Mouse (Mus musculus): ENCODE measurements around the gene Nell2.

Gene Nell2

DNA sequence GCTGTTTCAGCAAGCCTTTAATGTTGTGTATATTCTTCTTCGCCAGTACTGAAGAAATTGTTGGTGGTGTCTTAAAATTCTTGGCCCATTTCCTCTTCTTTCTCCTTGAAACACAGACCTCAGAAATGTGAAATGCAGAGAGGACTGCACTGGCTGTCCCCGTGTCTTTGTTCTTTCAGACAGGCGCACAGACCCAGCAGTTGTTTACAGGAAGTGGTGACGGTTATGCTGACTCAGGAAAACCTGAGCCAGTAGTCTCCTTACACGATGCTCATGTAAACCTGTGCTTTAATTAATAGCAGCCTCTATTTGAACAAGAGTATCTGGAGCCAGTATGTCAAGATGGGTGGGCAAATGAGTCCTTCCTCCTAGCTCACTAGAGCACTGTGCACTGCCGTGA is 61.2 kb downstream of the Nell2 start:
- DNase-seq, result peak; percentile 42

DNA sequence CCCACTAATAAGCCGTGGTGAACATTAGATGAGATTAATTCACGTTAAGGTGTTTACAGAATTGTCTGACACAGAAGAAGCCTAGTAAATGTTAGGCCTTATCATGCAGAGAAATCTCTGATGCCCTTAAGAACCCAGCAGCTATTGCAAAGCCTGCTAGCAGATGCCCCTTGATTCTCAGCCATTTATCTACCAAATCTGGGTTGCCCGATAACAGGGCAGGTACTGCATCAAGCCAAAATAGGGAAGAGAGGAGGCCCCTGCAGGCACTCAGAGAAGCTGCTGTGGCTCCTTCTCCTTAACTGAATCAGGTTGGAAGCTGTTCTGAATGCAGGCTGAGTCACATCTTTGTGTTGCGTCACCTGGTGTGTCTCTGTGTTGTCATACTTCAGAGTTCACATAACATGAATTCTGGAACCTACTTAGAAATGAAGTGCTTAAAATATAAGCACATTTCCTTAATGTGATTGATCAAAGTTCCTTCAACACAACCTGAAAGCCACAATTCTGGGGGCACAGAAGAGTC is 68.3 kb downstream of the Nell2 start:
- DNase-seq, result no peak

DNA sequence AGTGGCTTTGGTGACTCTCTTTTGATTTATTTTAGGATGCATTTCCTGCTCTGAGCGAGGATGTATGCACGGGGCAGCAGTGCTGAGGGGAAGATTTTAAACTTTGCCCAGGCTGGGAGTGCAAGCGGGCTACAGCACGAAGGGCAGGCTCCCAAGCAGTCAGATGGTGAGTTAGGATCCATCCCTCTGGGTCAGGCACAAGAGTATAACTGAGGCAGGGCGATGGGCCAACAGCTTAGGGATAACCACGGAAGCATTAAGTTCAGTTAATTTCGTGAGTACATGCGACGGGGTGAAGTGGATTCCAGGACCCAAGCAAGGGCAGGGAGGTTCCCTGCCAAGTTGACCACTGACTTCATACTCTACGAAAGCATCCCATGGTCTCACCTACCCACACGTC is 83.8 kb downstream of the Nell2 start:
- DNase-seq, result no peak

DNA sequence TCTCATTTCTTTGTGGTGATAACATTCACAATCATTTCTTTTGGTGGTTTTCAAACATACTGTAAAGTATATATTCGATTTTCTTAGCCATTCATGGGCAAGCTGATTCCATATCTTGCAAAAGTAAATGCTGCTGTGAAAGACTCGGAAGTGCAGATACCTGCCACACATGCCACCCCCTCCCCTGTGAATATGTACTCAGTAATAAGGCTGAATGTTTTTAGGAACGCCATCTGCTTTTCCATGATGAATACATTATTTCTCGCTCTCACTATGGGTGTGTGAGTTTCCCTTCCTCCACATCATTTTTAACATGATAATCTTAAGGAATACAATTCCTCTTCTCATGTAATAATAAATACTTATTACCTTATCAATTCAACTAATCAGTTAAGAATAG is 90.6 kb downstream of the Nell2 start:
- no peak for DNase-seq

DNA sequence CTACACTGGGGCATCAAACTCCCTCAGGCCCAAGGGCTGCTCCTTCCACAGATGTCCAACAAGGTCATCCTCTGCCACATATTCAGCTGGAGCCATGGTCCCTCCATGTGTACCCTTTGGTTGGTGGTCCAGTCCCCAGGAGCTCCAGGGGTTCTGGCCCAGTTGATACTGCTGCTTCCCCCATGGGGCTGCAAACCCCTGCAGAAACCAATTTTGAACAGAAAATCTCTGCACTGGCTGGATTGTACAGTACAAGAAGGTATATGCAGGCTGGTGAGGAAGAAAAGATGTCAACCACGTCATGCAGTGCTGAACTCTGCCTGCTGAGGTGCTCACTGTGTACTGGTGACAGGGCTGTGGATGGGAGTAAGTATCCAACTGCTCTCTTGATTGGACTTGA is 92.1 kb downstream of the Nell2 start:
- no peak for DNase-seq

DNA sequence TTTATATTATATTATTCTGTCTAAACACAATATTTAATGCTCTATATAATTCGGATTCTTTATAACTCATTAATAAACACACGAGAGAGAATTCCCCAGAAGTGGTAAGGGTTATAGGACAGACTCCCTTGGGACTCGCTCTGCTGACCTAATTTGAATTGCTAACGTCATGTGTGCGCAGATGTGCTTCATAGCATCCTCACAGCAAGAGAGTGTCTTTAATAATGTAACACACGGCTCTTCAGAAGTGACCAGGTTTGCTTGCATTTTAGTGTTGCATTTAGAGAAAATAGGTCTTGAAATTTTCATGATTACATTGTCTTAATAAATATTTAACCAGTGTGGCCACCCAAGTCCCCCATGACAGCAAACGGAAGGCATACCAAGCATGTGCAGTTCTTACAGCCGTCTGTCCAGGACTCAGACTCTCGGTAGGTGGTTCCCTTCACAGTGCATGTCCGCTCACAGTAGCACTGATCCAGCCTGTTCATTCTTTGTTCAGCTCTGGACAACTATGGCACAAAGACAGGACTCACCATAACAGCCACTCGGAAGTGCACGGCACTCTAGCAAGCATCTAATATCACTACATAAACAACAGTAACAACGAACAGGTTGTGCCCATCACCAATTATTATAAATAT is 97.1 kb downstream of the Nell2 start:
- no peak for DNase-seq

DNA sequence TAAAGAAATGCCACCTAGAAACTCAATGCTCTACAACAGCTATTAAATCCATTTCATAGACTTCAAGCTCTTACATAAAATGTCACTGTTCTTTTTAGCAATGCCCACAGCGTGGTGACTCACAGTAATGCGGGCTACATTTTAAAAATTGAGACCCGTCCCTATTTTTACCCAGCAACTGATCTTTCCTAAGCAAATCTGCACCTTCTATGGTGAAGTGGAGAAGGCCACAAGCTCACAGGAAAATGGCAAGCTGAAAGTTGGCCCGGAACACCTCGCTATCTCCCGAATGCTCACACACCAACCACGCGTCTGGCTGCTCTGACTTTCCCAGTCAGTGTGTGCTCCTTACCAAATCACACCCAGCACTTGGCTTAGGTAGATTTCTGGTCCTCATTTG is 98.4 kb downstream of the Nell2 start:
- DNase-seq, result no peak

DNA sequence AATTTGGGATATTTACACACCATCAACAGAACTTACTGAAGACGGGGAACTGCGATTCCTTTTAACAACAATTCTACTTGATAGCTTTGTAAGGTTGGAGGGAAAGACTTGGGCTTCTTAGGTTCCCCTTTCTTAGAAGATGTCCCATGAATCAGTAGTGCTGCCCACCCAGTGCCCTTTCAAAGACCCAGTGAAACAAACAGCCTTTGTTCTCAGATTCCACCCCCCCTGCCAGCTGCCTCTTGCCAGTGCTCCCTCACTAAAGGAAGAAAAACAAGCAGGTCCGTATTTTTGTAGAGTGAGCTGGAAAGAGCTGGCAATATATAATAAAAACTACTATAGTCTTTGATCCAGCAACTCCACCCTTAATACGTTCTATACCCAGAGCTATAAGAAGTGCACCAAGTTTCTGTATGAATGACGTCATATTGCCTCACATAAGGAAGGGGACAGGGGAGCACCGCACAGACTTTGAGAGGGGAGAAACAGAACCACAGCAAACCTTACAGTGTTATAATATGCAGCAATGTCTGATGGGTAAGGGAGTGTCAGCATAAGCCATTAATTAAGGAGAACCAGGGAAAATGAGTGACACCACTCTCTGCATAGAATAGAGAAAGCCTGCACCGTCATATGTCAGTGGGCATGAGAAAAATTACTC is 100.2 kb downstream of the Nell2 start:
- DNase-seq, result no peak

DNA sequence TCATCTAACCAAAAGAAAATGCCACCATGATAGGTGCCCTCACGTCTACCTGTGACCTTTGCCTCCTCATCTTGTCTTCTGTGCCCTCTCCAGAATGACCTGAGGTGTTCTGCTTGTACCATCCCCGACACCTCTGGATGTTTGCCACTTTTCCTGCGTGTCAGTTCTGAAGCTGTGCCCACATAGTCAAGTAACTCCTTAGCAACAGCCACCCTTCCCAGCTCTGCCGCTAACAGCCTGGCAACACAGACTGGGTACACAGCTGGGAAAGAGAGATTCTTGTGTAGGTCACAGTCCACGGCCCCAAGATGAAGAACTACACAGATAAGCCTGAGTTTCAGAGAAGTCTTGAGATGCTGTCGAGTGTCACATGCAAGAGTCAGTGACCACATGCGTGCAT is 103.3 kb downstream of the Nell2 start:
- DNase-seq, result no peak

DNA sequence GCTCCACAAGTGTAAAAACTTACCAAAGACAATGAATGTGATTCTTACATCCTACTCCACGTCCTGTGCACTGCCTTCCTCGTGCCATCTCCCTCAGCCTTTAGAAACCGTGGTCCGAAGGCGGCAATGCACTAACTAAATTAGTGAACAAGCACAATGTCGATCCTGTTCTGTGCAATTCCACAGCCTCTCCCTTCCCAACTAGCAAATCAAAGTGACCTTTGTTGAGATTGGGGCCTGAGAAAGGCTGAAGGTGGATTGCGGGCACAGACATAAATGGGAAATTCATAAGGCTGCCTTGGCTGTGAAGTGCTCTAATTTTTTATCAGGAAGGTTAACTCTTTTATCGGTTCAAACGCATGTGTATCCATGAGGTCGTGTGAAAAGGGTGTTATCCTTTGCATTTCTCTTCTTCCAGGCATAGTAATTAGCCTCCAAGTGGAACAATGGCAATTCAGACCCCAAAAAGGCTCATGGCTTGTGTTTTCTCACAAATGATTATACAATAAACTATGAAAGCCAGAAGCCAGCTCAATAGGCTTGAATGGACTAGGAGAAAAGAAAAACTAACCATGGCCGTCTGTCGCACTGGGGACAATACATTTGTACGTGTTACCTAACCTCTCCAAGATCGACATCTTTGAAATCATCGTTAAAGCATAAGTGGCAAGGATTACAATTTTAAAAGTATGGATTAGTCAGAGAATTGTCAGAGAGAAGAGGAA is 106.0 kb downstream of the Nell2 start:
- no peak for DNase-seq

DNA sequence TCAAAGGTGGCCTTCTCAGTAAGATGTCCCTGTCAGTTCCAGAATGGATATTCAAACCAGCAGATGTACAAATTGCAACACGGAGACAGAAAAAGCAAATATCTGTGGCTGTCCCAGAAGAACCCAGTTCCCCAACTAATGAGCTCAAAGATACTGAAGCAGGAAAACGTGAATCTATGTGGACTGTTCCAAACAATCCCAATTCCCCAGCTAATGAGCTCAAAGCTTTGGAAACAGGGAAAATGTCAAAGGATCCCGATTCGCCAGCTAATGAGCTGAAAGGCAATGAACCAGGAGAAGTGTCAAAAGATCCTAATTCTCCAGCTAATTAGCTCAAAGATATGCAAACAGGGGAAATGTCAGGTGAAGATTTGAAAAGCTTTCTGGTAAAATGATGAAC is 109.7 kb downstream of the Nell2 start:
- DNase-seq, result no peak

DNA sequence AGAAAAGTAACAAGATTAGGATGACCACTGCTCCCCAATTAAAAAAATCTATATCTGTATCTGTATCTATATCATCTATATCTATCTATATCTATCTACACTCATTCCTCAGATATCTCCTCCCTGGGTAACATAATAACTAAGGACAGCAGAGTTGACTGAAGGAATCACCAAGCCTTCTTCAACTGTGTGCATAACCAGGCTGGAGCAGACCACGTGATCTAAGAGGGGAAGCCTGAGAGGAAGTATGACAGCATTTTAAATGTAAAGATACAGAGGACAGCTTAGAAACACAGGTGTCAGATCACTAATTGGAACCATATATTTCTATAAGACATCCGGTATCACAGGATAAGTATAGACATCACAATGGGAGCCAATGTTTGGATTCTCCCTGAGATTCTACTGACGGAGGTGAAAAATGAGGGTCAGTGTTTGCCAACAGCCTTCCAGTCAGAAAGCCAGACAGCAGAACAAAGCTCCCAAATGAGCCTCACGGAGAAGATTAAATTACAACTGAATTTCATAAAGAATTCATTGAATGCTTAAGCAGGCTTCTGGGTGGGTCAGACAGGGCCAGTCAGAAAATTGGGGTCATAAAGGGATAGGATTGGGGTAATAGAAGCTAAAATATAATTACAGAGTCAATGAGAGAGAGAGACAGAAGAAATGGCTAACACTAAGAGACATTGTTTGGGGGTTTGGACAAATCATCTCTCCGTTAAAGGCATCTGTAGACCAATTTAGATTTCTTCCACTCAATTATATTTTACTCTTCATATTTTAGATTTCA is 116.2 kb downstream of the Nell2 start:
- DNase-seq, result no peak

DNA sequence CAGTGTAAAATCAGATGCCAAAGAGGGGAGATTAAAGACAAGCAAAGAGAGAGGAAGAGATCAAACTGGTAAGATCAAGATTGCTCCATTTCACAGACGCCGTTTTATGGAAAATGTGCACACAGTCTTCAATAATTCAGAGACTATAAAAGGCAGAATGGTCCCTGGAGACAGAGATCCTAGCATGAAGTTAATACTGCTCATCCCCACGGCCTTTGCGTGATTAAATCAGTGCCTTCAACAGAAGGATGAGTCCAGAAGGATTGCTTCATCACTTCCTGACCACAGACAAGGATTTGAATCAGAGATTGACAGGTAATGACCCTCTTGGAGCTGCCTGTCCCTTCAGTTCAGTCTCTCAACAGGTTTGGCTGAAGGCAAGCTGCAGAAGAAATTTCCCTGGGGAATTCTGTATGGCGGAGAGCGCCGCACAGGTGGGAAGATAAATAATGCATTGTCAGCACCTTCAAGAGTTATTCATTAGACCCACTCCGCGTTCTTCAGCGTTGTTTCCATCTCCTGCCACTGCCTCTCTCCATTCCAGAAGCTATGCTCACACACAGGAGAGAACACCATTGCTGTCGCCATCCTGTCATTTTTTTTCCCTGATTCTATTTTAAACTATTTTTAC is 118.0 kb downstream of the Nell2 start:
- no peak for DNase-seq

DNA sequence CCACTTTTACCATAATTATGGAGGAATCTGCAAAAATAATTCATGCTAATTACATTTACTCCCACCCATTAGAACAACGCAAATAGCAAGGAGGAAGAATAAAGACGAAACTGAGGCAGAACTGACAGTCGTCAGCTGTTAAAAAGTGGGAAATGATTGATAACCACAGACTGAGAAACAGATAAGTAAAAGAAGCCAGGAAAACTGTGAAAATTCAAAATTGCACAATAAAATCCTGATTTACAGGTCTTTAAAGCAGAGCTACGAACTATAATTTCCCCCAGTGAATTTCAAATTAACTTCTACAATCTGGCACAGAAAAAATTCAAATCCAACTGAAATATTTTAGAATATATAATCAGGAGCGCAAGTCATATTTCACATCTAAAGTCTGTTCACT is 138.0 kb downstream of the Nell2 start:
- DNase-seq, result no peak

DNA sequence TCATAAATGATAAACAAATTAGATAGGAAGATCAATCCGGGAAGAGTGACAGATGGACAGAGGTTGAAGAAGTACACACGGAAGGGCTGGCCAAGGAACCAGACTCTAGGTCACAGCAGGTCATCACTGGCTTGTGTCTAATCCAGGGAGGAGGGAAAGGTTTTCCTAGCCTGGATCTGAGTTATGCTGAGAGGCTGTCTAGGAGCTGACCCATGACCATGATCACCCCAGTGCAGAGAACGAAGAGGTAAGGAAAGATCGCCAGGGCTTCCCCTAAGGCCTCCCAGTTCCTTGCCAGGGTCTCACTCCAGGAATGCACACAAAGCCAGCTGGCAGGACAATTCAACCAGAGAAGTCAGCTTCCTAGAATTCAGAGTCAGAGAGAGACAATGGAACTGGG is 139.4 kb downstream of the Nell2 start:
- DNase-seq, result no peak

DNA sequence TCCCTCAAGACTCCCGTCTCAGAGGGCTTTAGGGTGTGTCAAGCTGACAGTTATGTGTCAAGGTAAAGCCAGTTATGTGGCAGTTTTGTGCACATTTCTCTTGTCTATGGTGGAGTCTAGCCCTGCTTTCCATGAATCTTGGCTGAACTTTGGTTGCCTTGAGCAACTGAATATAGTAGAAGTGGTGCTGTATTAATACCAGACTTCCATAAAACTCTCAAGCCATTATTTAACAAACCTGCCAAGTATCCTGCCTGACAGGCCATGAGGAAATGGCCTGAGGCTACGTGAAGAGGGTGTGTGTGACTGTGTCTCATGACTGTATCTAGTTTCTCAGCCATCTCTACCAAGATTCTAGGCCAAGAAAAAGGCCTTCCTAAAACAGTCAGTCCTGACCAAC is 147.5 kb downstream of the Nell2 start:
- DNase-seq, result no peak

DNA sequence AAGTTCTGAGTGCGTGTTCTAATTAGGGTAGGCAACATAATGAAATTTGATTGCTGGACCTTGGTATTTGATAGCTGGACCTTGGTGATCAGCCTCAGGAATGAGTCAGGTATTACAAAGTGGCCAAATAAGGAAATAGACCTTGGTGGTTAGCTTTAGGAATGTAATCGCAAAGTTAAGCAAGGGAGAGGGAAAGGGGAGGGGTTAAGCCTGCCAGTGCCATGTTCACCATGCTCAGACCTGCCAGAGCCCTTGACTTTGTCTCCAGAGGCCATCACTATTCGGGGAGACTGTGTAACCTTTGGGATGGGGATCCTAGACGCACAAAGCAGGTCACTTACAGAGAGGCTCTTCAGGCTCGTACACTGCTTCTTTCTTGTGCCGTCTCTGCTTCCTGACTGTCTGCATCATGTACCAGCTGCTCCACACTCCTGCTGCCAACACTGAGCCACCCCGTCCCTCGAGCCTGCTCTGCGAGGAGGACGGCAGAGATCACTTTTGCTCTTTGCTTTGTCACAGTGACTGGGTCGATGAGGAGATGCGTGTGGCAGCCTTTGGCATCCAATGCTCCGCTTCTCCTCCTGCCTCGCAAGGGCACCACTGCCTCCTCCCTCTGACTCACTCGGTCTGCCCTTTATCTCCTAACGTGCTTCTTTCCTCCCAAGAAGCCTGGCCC is 157.5 kb downstream of the Nell2 start:
- no peak for DNase-seq

DNA sequence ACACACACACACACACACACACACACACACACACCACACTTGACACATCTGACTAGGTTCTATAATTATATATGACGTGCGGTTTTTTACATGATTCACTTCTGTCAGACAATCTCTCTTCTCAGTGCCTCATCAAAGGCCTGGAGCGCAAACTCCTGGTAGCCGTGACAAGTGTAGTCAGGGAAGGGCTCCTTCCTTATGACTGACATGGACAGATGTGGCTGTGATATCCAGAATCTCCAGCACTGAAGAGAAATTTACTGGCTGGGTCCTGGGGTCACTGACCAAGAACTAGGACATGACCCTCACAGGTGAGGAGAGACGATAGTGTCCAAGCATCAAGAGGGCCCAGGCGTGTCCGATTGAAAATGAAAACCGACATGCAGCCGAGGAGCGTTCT is 160.2 kb downstream of the Nell2 start:
- DNase-seq, result no peak

DNA sequence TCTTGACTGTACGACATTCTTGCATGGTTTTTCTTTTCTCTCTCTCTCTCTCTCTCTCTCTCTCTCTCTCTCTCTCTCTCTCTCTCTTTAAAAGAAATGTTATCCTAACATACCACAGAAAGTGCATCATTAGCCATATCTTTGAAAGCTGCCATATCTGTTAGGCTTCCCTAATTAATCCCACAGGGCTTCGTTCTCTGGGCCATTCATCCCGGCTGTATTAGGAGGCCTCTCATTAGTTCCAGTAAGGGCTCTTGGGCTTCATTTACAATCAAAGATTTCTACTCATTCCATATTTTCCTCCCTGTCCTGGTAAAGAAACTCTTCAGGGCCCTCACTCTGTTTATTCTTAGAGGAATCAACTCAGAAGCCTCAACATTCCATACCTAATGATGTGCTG is 161.9 kb downstream of the Nell2 start:
- no peak for DNase-seq

DNA sequence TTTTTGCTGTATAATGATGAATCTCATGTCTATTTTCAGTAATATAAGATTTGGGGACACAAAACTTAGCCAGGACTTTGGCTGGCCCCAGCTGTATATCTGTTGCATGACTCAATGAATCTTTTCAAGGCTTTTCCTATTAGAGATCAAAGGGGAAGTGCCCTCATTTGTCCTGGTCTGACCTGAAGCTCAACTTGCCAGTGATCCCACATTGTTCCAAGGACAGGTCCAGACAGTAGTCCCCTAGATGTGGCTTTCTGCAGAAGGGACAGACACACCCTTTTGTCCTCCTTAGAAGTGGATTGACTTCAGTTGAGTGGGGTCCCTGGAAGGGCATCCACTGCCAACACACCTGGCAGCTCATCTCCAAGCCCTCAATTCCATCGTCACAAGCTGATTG is 173.6 kb downstream of the Nell2 start:
- DNase-seq, result no peak

DNA sequence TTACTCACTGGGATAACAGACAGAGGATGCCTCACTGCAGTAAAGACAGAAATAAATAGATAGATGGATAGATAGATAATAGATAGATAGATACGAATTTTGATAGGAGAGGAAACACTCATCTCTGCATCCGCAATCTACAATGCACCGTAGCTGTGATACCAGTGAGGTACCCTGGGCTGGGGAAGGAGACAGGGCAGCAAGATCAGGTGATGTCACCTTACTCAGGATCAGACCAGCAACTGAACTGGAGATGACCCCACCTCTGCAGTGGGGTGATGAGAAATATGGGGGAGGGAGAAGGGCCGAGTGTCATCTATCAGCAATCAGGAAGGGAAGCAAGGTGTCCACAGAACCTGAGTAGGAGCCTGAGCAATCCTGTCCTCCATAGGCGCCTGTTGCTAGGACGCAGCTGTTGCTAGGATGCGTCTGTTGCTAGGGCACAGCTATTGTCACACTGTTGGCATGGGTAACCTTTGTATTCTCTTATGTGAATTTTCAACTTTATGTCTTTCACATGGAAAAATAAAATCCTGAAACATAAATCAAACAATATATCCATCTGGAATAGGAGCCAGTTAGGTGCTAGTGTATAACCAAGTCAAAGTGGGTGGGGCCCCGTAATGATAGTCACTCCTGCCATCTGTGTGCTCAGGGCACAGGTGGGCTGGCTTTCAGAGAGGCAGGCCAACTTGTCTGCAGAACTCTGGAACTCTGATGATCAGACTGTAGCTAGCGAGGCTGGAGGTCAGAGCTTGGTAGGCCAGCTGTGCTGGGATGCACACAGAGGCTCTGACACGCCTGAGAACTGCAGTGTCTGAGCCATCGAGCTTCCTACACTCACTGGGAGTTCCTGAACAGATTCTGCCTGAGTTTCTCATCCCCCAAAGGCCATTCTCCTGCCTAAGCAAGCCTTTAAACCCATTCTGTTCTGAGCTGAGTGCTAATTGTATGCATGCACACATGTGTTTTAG is 193.7 kb downstream of the Nell2 start:
- DNase-seq, result no peak
